Mouse (Mus musculus) cortical plate, adult 2 months (tissue): ENCODE measurements around the gene Dpep2nb.

Experiments used
- CTCF ChIP-seq: fragments of 200-500 bp; IDR thresholded peaks from 2 replicates; pipeline ENCODE4 v1.5.1; 2011; ENCODE audit warnings: mild to moderate bottlenecking, control low read depth, low read length; ENCODE audit not compliant: insufficient read depth; ENCODE audit errors: extremely low read depth
- POLR2A ChIP-seq: fragments of 200-500 bp; IDR thresholded peaks from 2 replicates; pipeline ENCODE4 v1.6.1; 2011; ENCODE audit warnings: mild to moderate bottlenecking, low read length, control low read depth; ENCODE audit not compliant: insufficient read depth; ENCODE audit errors: extremely low read depth

GRCm38 (mm10) chr8:105996359-105996758, 9.4 kb downstream of the Dpep2nb start:
- TF ChIP-seq CTCF, result no peak
- TF ChIP-seq POLR2A, result no peak
